Mouse (Mus musculus): Measurements from ENCODE around the gene Adarb1.

- TF ChIP-seq CTCF (IDR thresholded peaks at IDR 0.05; ENCODE audit: control insufficient read depth, insufficient read depth, insufficient read length) (no peak), USF1 (IDR thresholded peaks at IDR 0.05; ENCODE audit: low read depth) (no peak), MYOD1 (IDR thresholded peaks at IDR 0.05; ENCODE audit: control insufficient read depth, insufficient read length, low read depth) (no peak), MYOG (IDR thresholded peaks at IDR 0.05; ENCODE audit: control insufficient read depth, extremely low read depth, insufficient read length) (no peak), CEBPB (IDR thresholded peaks at IDR 0.05; ENCODE audit: low read depth) (no peak), MAX (IDR thresholded peaks at IDR 0.05) (no peak), FOSL1 (IDR thresholded peaks at IDR 0.05; ENCODE audit: insufficient read depth, low read length, poor library complexity, severe bottlenecking) (no peak)
Measured at GRCm38 (mm10) chr10:77415867-77416266, 2.2 kb downstream of the Adarb1 start.
